Mouse (Mus musculus) gastrocnemius, postnatal 10 days (tissue): ENCODE measurements around the gene Tnni3. TPM values are rescaled to one million over a fixed set of nuclear protein-coding genes. Genes with fewer than 3 reads are reported as not detected.

Experiments used
- DNase-seq: peaks from one replicate; pipeline ENCODE4 v3.0.0; 2021; ENCODE audit warnings: mixed read lengths
- total RNA-seq, 2 experiments: library from RNA; stranded (reverse); gene quantifications; 2 replicates each; pipeline ENCODE4 v1.2.3; 2021

Tnni3 gene
- total RNA-seq, 2 experiments from 2014 or later, result 1.4 to 2.3 TPM

DNA sequence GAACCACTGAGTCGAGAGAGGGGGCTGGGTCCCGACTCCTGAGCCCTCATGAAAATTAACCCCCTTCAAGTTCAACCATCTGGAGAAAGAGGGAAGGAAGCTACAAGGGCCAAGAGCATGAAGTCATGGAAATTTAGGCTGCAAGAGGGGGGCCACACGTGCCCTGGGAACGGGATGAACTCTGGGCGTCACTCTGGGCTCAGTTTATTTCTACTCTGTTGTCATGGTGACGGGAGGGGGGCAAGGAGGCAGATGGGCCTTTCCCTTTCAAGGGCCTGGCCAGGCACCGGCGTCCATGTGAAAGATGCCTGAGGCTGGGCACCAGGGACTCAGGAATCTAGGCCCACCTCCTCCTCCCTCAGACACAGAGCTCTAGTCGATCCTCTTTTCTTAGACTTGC, 25.8 kb downstream of the Tnni3 start:
- DNase-seq, result peak; percentile 50

DNA sequence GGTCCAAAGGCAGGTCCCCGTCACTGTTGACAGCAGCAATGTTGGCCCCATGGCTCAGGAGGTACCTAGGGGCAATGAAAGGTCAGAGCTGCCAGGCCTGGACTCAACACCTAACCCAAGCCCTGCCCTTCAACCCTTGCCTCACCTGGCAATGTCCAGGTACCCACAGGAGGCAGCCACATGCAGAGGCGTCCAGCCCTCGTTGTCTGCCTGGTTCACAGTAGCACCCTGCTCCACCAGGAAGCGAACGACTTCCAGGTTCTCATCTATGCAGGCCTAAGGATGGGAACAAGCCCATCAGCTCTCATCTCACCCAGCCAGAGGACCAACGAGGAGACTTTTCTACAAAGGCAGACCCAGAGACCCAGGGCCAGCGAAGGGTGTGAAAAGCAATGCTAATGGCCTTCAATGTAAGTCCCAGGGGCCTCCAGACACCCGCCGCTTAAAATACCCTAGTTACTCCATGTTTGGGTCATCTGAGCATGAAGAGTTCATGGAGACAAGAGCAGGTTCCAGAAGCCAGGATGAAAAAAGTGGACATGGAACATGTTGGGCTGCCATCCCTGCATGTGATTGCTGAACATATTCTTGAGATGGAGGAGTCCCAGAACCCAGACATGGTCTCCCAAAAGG, 26.6 kb downstream of the Tnni3 start:
- no peak for DNase-seq

DNA sequence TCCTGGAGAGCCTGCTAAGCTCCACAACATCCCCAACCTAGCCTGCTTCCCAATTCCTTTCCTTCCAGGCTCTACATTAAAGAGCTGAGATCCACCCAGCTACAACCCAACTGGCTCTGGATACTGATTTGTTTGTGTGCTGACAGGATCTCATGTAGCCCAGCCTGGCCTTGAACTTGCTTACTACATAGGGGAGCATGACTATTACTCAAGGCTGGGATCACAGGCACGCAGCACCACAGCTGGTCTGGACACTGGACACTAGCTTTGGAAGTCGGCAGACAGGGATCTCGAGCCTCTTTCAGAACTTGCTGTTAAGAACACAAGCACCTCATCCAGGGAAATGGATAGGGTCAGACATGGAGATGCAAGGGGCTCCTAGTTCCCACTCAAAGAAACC, 27.6 kb downstream of the Tnni3 start:
- DNase-seq, result no peak

DNA sequence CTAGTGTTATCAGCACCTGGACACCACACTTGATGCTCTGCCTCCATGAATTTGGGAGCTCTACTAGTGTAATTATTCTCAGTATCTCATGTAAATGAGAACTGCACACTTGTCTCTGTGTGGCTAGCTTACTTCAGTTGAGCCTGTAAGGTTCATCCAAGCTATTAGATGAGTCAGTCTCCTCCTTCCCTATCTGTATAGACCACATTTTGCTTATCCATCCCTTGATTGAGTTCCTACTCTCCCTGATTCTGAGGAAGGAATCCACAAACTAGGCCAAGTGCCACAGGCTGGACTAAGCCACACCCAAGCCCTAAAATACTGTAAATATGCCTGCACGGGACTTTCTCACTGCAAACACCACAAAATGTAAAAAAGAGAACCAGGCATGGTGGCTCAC, 30.0 kb downstream of the Tnni3 start:
- DNase-seq, result no peak

DNA sequence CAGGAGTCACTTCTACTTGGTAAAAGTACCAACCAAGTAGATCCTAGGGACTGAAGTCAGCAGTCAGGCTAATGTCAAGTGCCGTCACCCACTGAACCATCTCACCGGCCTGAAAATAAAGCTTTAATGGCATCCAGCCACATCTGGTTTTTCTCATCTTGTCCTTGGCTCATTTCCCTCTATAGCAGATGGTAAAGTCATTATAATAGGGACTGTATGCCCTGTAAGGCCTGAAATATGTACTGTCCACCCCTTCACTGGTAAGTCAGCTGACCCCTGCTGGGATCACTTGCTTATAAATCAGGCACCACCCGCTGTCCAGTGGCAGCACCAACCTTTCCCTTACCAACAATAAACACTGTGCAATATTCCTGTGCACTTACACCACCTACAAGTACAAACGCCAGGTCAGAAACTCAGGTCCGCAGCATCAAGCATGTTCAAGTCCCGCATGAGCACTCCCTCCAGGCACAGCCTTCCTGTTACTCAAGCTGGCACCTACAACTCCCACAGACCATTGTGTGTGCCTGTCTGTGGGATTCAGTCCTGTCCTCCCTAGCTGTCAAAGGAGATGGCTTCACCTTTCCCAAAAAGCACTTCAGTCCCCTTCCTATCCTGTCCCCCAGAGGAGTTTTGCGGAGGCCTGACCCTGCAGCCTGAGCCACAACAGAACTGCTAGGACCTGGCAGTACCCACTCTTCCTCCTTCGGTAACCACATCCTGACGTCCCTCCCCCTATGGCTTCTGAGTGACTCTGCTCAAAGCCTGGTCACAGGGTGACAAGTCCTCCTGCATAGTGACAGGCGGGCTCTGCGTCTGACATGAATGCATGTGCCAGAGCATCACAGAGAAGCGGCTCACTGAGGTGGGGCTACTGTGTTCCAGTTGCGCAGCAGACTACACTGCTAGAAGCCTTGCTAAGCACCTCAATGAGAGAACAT, 31.5 kb downstream of the Tnni3 start:
- no peak for DNase-seq

DNA sequence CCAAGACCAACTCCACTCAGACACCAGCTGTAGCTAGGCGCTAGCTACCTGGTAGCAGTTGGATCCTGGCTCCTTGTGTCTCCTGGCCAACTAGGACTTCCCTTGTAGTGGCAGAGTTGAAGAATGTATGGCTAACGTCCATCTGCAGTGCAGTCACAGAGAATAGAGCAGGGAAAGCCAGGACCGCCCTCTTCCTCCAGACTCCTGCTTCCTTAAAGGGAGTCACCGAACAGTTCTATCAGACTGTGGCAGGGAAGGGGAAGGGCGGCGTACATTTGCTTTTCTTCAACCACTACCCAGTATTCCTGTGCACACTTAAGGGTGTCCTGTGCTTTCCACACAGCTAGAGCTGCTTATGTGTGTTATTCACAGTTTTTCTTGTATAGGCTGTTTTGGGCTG, 32.7 kb downstream of the Tnni3 start:
- no peak for DNase-seq

DNA sequence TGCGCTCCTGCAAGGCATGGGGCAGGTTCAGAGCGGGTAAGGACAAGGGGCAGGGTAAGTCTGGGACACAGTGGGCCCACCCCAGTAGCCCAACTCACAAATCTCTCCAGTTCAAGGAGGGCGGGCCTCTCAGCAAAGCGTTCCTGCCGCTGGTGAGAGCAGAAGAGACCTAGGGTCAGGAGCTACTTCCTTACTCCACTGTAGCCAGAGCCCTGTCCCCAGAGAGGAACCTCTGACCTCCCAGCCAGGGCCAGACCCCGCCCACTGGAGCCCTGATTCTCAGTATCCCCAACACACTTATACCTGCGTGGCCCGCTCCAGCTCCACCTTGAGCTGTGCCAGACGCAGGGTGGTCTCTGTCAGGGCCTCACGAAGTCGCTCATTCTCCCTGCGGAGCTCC, 41.7 kb downstream of the Tnni3 start:
- DNase-seq, result no peak

DNA sequence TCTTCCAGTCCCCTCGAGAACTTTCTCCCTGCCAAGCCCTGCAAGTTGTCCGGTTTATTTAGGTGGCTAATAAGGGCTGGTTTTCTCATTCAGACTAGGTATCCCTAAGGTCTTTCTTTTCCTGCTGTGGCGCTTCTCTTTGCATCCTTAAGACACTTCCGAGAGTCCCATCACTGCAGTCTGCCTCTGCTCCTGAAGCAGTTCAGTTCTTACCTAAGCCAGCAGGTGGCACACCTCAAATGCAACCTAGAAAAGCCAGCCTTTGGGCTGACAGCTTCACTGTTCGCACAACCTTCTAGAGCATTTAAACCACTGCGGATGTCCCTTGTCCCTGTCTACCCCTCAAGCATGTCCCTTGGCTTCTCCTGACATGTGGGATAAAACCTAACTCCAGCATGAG, 44.4 kb downstream of the Tnni3 start:
- no peak for DNase-seq

DNA sequence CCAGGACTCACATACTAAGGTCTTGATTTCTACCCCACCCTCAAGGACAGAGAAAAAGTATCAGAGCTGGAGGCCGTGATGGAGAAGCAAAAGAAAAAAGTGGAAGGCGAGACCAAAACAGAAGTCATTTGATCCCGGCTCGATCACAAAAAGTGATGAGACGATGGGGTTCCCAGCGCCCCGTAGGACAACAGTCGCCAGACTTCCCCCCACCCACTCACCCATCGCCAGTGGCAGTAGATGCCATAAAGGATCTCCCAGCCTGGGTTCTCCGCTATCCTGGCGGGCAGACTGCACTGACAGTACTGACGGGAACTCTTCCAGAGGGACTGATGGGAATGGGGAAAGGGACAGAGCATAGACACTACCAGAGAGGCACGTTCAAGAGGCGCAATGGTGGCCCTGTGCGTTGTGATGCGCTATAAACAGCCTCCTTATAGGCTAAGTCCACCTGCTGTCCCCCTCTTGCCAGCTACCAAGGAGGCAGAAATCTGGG, 45.2 kb downstream of the Tnni3 start:
- DNase-seq, result no peak

DNA sequence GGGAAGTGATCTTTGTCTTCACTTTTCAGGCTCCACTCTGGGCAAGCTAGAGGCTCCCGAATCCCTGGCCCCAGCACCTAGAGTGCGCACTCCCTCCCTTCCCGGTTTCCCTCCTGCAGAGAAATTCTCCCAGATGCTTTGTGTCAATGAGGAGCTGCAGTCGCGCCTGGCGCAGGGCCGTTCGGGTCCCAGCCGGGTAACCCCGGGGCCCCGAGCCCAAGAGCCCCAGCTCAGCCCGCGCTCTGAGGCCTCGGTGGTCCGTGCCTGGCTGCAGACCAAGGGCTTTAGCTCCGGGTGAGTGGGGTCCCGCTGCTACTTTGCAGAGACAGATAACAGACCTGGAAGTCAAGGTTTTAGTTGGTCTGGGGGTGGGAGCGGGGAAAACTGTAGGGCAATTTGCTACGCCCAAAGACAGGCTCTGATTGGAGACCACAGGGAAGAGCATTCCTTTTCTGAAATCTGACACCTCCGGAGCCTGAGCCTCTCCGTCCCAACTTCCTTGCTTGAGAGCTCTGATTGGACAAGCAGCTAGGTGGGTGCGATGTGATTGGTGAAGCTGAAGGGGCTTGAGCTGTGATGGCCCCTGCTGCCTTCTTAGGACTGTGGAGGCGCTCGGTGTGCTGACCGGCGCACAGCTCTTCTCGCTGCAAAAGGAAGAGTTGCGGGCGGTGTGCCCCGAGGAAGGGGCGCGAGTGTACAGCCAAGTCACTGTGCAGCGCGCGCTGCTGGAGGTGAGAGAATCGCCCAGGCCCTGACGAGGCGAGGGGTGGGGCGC, 45.8 kb downstream of the Tnni3 start:
- peak; percentile 60 for DNase-seq

DNA sequence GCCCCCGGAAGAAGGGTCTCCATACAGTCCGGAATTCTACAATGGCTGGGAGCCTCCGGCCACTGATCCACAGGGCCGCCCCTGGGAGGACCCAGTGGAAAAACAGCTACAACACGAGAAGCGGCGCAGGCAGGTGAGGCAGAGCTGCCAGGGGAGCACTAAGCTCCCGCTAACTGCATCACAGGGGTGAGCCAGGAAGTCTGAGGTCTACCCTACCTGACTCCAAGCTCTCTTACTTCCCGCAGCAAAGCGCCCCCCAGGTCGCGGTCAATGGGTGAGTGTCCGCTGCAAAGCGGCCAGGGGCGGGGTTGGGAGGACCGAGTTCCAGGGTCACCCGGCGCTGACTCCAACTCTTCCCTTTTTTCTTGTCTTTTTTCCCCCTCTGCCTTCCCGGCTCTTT, 50.1 kb downstream of the Tnni3 start:
- DNase-seq, result no peak

DNA sequence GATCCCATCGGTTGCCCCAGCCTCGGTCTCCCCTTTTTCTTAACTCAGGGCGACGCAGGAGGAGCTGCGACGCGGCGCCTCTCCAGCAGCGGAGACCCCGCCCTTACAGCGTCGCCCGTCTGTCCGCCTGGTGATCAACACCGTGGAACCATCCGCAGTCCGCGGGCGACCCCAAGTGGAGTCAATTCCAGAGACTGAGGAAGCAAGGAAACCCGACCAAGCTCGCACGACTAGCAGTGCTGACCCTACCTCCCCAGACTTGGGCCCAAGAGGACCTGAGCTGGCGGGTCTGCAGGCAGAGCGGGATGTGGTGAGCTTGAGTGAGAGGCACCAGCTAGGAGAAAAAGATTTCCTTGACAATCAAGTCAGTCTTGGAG, 52.9 kb downstream of the Tnni3 start:
- DNase-seq, result peak; percentile 80

DNA sequence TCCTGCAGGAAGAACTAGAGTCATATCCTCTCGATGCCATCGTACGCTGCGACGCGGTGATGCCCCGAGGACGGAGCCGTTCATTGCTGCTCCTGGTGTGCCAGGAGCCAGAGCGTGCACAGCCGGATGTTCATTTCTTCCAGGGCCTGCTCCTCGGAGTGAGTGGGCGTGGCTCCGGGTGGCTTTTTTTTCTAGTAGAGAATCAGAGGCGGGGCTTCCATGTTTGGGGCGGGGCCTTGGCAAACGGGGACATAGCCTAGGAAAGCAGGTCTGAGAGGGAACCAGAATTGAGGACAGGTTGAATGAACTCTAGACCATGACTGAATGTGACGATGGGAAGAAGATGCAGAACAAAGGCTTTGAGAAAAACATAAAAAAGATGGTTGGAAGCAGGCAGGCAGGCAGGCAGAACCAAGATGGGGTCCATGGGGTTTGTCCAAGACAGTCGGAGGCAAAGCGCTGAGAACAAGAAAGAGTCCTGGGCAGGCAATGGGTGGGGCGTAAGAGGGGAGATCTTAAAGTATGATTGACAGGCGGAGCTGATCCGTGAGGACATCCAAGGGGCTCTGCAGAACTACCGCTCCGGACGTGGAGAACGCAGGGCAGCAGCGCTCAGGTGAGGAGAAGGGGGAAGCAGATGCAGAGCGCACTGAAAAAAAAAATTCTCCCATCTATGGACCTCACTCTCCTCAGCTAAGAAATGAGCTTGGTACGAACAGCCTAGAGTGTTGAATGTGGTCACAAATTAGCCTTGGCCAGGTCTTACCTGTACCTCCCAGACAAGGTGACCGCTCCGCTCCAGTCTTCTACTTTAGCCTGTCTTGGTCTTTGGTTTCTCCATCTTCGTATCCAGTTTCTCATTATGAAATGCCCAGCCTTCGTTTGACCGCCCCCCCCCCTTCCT, 53.5 kb downstream of the Tnni3 start:
- DNase-seq, result peak; percentile 54

Other genes starting within 250 kb of the Tnni3 start
- gene Ncr1, start 186.5 kb downstream of the Tnni3 start, total RNA-seq, result not detected
- gene Gp6, start 126.5 kb downstream of the Tnni3 start, total RNA-seq, result under 1 TPM in 1 of 2 experiments, not detected in 1; 0.20 TPM
- 10 to 100 TPM; 14.3 to 18.9 TPM for gene Rdh13, start 78.6 kb downstream of the Tnni3 start, total RNA-seq
- gene Eps8l1, start 63.6 kb downstream of the Tnni3 start, total RNA-seq, result 1 to 10 TPM; 2.2 to 3.5 TPM
- gene Ppp1r12c, start 22.5 kb downstream of the Tnni3 start, total RNA-seq, result 10 to 100 TPM; 37.9 to 52.6 TPM
- 100 to 1,000 TPM; 288 to 386 TPM for gene Tnnt1, start 7.8 kb downstream of the Tnni3 start, total RNA-seq
- under 1 TPM; 0.14 to 0.23 TPM for gene Dnaaf3, start 8.2 kb upstream of the Tnni3 start, total RNA-seq
- under 1 TPM; 0.16 to 0.25 TPM for gene Syt5, start 23.3 kb upstream of the Tnni3 start, total RNA-seq
- gene Ptprh, start 79.8 kb upstream of the Tnni3 start, total RNA-seq, result not detected
- 1 to 10 TPM; 4.6 to 5.2 TPM for gene Tmem86b, start 107.2 kb upstream of the Tnni3 start, total RNA-seq
- gene Ppp6r1, start 134.8 kb upstream of the Tnni3 start, total RNA-seq, result 10 to 100 TPM; 53.0 to 58.1 TPM
- 10 to 100 TPM; 22.1 to 23.3 TPM for gene Hspbp1, start 160.8 kb upstream of the Tnni3 start, total RNA-seq
- 1 to 10 TPM; 3.3 to 4.6 TPM for gene Brsk1, start 166.4 kb upstream of the Tnni3 start, total RNA-seq
- gene Tmem150b, start 201.0 kb upstream of the Tnni3 start, total RNA-seq, result under 1 TPM in 1 of 2 experiments, not detected in 1; 0.27 TPM
- gene Kmt5c, start 215.9 kb upstream of the Tnni3 start, total RNA-seq, result 10 to 100 TPM; 20.6 to 34.1 TPM
- gene Cox6b2, start 228.9 kb upstream of the Tnni3 start, total RNA-seq, result 1 to 10 TPM; 4.3 to 5.4 TPM
- not detected for gene Fam71e2, start 247.1 kb upstream of the Tnni3 start, total RNA-seq